Mouse (Mus musculus) erythroblast, embryonic 14.5 days (primary cell): ENCODE results near the gene Prodh2.
"Not testable (repeated sequence)": the region's sequence is repeated elsewhere in the genome, so short reads cannot be mapped to it uniquely, and the experiment has no call there.

Experiments used
- GATA1 ChIP-seq: IDR thresholded peaks from 2 replicates; pipeline ENCODE4 v1.6.1; 2012; ENCODE audit warnings: low read length, inconsistent platforms, mixed read lengths
- TAL1 ChIP-seq: IDR thresholded peaks from 3 replicates; pipeline ENCODE4 v1.6.1; 2012; ENCODE audit warnings: low read length, inconsistent platforms, mixed read lengths

DNA sequence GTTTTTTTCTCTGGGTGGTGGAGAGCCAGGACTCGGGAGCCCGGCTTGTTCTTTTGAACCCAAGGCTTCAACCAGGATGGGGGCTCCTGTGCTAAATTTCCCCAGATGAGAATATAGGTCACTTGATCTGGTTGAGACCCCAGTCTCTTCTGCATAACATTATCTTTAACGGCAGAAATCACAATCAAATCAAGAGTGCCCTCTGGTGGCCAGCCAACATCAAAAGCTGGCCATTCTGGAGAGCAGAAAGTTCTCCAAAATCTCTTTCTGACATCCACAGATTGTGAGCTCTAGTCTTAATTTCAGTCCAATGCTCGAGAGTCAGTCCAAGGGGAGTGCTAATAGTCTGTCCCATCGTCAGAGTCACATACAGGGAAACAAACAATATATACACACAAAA, 7.7 kb downstream of the Prodh2 start:
- not testable (repeated sequence) for TF ChIP-seq TAL1, GATA1
